Mouse (Mus musculus) G1E (cell line): ENCODE measurements around the gene Lsamp. TPM values are rescaled to one million over a fixed set of nuclear protein-coding genes. Genes with fewer than 3 reads are reported as not detected.

Source experiments
- ATAC-seq: 2 replicates; pipeline ENCODE4 v1.8.0; 2016; ENCODE audit warnings: mild to moderate bottlenecking; ENCODE audit not compliant: insufficient number of reproducible peaks, poor library complexity, low FRiP score, severe bottlenecking; ENCODE audit errors: extremely low read depth
- DNase-seq: peaks from one replicate; pipeline ENCODE4 v3.0.0; 2012; ENCODE audit warnings: low spot score
- H3K27me3 ChIP-seq: 2 replicates; pipeline ENCODE4 v1.6.1; 2012; ENCODE audit warnings: mild to moderate bottlenecking, low read length, inconsistent platforms; ENCODE audit not compliant: insufficient read depth
- H3K36me3 ChIP-seq: replicated peaks from 2 replicates; pipeline ENCODE3; 2012; ENCODE audit warnings: mild to moderate bottlenecking, inconsistent platforms
- H3K4me1 ChIP-seq: 2 replicates; pipeline ENCODE4 v1.6.1; 2012; ENCODE audit warnings: low read depth, low read length, inconsistent platforms, mixed read lengths; ENCODE audit not compliant: insufficient read depth
- H3K4me3 ChIP-seq: 2 replicates; pipeline ENCODE4 v1.5.1; 2012; ENCODE audit warnings: low read depth, mild to moderate bottlenecking, inconsistent platforms, low read length, moderate library complexity, mixed read lengths
- H3K9me3 ChIP-seq: replicated peaks from 2 replicates; pipeline ENCODE4 v1.6.1; 2012; ENCODE audit warnings: inconsistent platforms
- CTCF ChIP-seq: IDR thresholded peaks from 2 replicates; pipeline ENCODE4 v1.5.1; 2012; ENCODE audit warnings: low read depth, low read length, inconsistent platforms, mixed read lengths
- GATA1 ChIP-seq: IDR thresholded peaks from 2 replicates; pipeline ENCODE4 v1.6.1; 2012; ENCODE audit warnings: borderline replicate concordance, low read length, inconsistent platforms, mixed read lengths
- GATA2 ChIP-seq: IDR thresholded peaks from 2 replicates; pipeline ENCODE4 v1.6.1; 2012; ENCODE audit warnings: low read depth, low read length, inconsistent platforms, borderline replicate concordance
- POLR2AphosphoS5 ChIP-seq: IDR thresholded peaks from 2 replicates; pipeline ENCODE4 v1.6.1; 2012; ENCODE audit warnings: low read depth, low read length, inconsistent platforms; ENCODE audit not compliant: insufficient replicate concordance
- TAL1 ChIP-seq: conservative IDR thresholded peaks from 2 replicates; pipeline ENCODE4 v1.6.1; 2012; ENCODE audit warnings: low read depth, low read length, inconsistent platforms, mixed read lengths
- polyA plus RNA-seq: library from polyadenylated mRNA; stranded (reverse); fragments of >175 nt; gene quantifications from 2 replicates; pipeline ENCODE4 v1.2.3, GENCODE M21; 2012
- total RNA-seq, 2 experiments: library from RNA; stranded (forward) in 1 of 2; stranded (reverse) in 1 of 2; fragments of 200-1000 nt in 1 of 2; fragments of >200 nt in 1 of 2; fragmentation: Nextera tagmentation in 1 of 2; gene quantifications; 2 replicates each; pipeline ENCODE4 v1.2.3; 2014 to 2017

Lsamp gene
- total and polyA plus RNA-seq, 3 experiments: 0.49 TPM; not detected in 2

DNA sequence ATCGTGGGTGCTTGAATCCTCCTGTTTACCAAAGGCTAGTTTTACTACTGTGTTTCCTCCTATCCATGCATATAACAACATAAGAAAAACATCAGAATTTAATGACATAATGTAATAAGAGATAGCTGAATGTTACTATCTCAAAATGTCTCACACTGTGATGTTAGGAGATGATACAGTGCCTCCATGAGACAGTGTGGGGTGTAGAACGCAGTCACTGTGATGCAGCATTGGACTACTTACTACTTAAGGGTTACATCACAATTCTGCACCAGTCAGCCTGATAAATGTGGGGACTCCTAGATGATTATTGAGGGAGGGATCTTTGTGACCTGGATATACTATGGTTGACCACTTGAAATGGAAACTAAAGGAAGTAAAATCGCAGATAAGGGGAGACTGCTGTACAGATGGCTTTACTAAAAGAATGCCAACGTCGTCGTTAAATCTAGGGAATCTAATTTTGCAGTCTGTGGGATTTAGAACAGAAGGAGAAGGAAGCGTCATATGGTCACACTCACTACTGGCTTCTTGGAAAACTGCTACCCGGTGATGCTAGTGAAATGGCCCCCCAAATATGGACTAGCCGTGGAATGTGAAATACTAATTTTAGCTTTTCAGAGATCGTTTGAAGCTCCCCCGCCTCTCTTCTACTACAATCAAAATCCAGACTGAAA, 1762.2 kb downstream of the Lsamp start:
- H3K27me3 ChIP-seq: no peaks in the 10 kb centered on the region
- ATAC-seq: no peak

DNA sequence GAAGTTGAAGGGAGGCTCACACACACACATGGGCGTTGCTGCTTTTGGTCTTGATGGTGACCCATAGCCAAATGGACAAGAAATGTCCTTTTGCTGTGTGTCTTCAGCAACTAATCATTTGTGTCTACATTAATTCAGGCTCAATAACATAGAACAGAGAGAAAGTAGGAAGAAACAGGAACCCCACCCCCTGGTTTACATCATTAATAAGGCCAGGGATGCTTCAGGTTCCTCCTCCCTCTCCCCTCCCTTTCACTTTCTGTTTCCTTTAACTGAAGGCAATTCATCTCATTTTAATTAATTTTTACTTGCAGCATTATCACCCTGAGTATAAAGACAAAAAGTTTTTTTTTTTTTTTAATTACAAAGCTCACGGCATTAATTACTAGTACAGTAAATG, 1763.7 kb downstream of the Lsamp start:
- Histone ChIP-seq H3K9me3 (peaks cover 4% of the 10 kb centered on the region), H3K4me1 (no peaks in the 10 kb centered on the region), H3K4me3 (no peak overlapping the region), H3K27me3 (no peaks in the 10 kb centered on the region), H3K36me3 (no peaks in the 10 kb centered on the region)
- no peak for ATAC-seq
- no peak for DNase-seq
- TF ChIP-seq TAL1 (no peak), GATA2 (no peak), CTCF (no peak), POLR2AphosphoS5 (no peak), GATA1 (no peak)

More for the DNA sequence above, 1762.2 kb downstream of the Lsamp start:
- TF ChIP-seq GATA1: no peak
- no peak overlapping the region for H3K4me3 ChIP-seq
- DNase-seq: no peak
- no peaks in the 10 kb centered on the region for H3K4me1 ChIP-seq
- H3K9me3 ChIP-seq: peaks cover 2% of the 10 kb centered on the region; the same call in 1 of the 2 replicates
- H3K36me3 ChIP-seq: no peaks in the 10 kb centered on the region

DNA sequence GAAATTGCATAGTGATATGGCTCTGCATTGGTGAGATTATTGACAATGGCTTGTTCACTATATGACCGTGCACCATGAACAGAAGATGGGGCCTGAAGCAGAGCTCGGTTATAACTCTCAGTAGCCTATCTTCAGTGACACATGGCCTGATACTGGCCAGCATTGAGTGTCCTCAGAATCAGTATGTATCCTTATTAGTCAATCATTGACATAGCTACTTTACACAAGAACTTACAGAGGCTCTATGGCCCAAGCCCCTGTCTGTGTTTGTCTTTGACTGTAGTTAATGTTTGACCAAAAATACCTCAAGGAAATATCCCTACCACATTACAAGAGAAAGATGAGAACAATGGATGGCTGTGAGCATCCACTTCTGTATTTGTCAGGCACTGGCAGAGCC, 1764.6 kb downstream of the Lsamp start:
- H3K4me1 ChIP-seq: no peaks in the 10 kb centered on the region
- peaks cover 4% of the 10 kb centered on the region for H3K9me3 ChIP-seq
- H3K4me3 ChIP-seq: no peak overlapping the region
- TF ChIP-seq CTCF (no peak), TAL1 (no peak), GATA1 (no peak), POLR2AphosphoS5 (no peak), GATA2 (no peak)
- no peak for ATAC-seq
- DNase-seq: no peak
- no peaks in the 10 kb centered on the region for H3K36me3 ChIP-seq
- H3K27me3 ChIP-seq: no peaks in the 10 kb centered on the region

DNA sequence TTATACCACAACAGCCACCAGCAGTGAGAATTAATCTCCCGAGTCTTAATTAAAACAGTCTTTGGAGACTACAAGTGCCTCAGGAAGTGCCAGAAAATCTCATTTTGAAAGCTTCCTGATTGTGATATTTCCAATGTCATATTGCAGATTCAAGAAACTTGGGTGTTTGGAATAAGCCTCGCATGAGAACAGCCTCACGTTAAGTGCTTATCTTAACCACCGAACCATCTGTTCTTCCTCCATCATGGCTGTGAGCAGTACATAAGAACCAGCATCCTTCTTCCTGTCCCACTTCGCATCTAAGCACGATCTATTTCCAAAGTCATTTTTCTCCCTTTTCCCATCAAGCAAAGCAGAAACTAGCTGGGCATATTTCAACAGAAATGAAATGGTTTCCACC, 1780.1 kb downstream of the Lsamp start:
- H3K4me3 ChIP-seq: no peak overlapping the region
- H3K27me3 ChIP-seq: no peaks in the 10 kb centered on the region
- DNase-seq (no peak), ATAC-seq (no peak)
- H3K9me3 ChIP-seq: peaks cover 4% of the 10 kb centered on the region
- H3K36me3 ChIP-seq: no peaks in the 10 kb centered on the region
- TF ChIP-seq TAL1: no peak
- no peak for TF ChIP-seq CTCF
- no peaks in the 10 kb centered on the region for H3K4me1 ChIP-seq

DNA sequence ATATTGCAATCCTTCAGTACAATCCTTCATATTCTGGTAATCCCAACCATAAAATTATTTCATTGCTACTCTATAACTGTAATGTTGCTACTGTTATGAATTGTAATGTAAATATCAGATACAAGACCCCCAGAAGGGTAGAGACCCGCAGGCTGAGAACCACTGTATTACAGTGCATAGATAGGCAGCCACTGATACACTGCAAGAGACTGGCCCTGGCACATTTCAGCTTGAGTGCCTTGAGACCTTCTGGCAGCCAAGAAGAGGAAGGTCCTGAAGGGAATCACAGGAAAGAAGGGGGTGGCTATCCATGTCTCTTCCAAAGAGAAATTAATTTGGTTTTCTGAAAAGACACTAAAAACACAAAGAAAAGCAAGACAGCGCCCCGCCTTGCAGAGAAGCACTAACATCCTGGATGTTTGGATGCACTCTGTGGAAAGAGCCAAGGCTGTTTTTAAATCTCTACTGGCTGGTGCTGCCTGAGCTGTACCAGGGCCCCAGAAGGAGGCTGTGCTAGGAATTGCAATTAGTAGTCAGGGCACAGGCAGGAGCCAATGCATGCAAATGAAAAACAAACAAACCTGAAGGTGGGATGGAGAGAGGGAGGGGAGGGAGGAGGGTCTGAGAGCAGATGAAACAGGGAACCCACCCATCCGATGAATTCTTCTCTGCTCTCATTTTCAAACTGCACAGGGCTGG, 1787.4 kb downstream of the Lsamp start:
- H3K9me3 ChIP-seq: no peaks in the 10 kb centered on the region; the same call in 1 of the 2 replicates
- no peak overlapping the region for H3K4me3 ChIP-seq
- no peaks in the 10 kb centered on the region for H3K27me3 ChIP-seq
- ATAC-seq (no peak), DNase-seq (no peak)
- no peaks in the 10 kb centered on the region for H3K36me3 ChIP-seq
- no peaks in the 10 kb centered on the region for H3K4me1 ChIP-seq
- no peak for TF ChIP-seq GATA2
- no peak for TF ChIP-seq CTCF
- TF ChIP-seq POLR2AphosphoS5: no peak
- no peak for TF ChIP-seq TAL1
- TF ChIP-seq GATA1: no peak

DNA sequence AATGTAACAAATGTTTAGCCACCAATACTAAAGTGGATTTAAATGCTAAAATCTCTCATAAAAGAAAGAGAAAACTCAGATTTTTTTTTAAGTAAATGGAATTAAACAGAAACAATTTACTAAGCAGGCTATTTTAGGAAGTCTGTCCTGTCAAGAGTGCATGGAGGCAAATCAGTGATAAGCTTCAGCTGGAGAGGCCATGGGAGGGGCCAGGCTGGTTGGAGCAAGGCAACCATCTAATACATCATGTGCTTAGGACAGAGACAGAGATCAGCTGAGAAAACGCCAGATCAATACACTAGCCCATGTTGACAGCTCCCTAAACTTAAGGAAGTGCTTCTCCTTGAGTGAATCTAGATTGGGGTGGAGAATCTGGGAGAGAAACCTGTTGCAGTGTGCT, 1793.4 kb downstream of the Lsamp start:
- DNase-seq: no peak
- Histone ChIP-seq H3K4me1 (no peaks in the 10 kb centered on the region), H3K36me3 (no peaks in the 10 kb centered on the region), H3K4me3 (no peak overlapping the region), H3K9me3 (peaks cover 3% of the 10 kb centered on the region; the same call in 1 of the 2 replicates), H3K27me3 (no peaks in the 10 kb centered on the region)
- no peak for TF ChIP-seq GATA2
- no peak for TF ChIP-seq POLR2AphosphoS5
- TF ChIP-seq GATA1: no peak
- no peak for TF ChIP-seq TAL1
- no peak for TF ChIP-seq CTCF
- ATAC-seq: no peak
